Mouse (Mus musculus) kidney, adult 11 months (tissue): ENCODE data around the gene Defb23.
"Not testable (repeated sequence)": the region's sequence is repeated elsewhere in the genome, so short reads cannot be mapped to it uniquely, and the experiment has no call there.

Experiments used
- DNase-seq: peaks from one replicate; pipeline ENCODE4 v3.0.0; 2022

Defb23 gene

GRCm38 (mm10) chr2:152436983-152437860, 27.2 kb downstream of the Defb23 start:
- DNase-seq, result peak; percentile 68

DNA sequence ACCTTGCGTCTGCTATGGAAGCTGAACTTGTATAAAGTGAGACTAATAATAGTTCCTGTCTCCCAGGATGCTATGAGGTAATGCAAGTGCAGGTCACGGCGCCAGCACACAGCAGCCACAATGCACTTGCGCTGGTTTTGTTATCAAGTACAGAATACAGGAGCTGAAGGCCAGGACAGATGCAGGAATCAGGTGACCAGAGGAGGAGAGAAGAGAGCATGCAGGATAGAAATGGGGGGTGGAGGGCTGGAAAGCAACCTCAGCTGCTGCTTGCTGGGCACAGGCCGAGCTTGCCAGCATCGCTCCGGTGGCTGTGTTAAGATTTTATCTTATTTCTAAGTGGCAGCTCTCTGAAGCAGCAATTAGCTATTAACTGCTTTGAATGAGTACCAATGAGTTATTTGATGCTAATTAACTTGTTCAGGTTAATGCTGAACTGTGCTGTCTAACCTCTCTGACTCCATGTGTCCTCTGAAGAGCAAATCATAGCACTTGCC, 28.0 kb downstream of the Defb23 start:
- peak; percentile 58 for DNase-seq

DNA sequence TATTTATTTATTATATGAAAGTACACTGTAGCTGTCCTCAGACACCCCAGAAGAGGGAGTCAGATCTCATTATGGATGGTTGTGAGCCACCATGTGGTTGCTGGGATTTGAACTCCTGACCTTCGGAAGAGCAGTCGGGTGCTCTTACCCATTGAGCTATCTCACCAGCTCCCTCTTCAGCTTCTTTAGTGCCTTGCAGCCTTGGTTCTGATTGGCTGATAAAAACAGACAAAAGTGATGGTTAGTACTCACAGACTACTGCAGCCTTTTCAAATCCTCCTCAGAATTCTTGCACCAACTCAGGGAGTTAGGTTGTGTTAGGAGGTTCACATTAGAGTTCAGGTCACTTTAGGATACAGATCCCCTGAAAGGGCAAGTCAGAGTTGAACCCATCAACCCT, 35.9 kb downstream of the Defb23 start:
- DNase-seq, result not testable (repeated sequence)

DNA sequence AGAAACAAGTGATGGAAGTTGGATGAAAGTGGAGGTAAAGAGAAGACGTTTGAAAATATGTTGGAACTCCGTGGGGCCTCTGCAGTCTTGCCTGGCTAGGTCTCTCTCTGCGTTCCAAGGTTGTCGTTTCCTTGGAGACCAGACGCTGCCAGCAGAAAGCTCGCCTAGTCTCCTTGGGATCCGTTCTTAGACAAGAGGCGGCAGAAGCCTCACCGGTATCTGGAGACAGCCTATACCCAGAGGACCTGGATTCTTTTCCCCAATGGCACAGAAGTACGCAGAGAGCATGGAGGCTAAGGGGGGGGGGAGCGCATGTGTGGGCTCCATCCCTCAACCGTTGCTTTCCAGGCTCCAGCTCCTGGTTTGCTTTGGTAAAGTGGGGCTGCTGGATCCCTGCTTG, 36.9 kb downstream of the Defb23 start:
- no peak for DNase-seq

GRCm38 (mm10) chr2:152415786-152416185, 48.6 kb downstream of the Defb23 start:
- DNase-seq, result no peak

DNA sequence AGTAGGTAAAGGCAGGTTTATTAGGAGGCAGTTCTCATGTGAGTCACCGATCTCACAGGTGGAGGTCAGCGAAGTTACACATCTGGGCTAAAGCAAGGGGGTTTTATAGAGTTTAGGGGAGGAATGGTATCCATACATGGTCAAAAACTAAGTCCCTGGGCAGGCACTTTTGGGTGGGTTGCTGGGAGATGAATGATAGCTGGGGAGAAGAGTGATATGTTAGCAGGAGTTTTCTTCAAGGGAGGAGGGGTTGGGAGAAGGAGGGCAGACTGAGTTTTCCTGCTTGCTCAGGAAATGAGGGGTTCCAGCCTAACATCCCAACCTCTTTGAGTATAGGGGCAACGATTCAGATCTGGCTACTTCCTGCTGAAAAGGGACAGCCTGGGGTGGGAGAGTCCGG, 49.1 kb downstream of the Defb23 start, which contains the start of gene 6820408C15Rik:
Gene 6820408C15Rik (plus strand): TSS at position 301 of the 400 bp plus-strand sequence.
- no peak for DNase-seq

- peak; percentile 88 for DNase-seq
These were observed 49.7 kb downstream of the Defb23 start, which contains the start of gene Zcchc3 for GRCm38 (mm10) chr2:152414591-152415165. TSS of gene Zcchc3 (minus strand) at chr2:152415027.

DNA sequence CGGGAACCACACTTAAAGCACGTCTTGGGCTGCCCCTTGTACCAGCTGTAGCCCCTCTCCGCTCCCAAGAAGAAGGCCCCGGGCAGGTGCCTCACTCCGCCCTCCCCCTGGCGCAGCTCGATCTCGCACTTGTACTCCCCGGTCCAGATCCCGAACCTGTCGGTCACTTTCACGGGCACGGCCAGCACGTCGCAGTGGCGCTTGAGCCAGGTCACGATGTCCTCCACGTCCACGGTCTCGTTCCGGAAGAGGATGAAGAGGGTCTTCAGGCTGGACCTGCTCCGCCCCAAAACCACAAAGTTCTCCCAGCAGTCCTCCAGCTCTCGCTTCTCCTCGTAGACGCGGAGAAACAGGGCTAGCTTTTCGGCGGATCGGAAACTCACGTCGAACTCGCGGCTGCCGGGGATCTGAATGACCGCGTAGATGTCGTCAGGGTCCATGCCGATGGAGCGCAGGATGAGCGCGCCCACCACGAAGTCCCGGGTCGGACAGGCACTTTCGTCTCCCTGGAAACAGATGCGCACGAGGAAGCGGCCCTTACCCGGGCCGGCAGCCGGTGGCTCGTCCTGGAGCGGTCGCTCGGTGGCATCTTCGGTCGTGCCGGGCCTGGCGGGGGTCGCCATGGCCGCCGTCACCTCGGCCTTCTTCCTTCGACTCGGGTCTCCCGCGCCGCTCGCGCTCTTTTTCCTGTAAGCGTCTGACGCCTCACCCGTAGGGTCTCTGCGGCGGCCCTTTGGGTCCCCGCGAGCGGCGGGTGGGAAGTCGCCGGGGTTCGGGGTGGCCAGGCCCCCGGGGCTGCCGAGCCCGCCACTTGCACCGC, 50.4 kb downstream of the Defb23 start:
- DNase-seq, result no peak

- DNase-seq, result peak; percentile 57
These were observed 51.2 kb downstream of the Defb23 start for GRCm38 (mm10) chr2:152413158-152413764.

GRCm38 (mm10) chr2:152412526-152413157, 51.8 kb downstream of the Defb23 start:
- no peak for DNase-seq

DNA sequence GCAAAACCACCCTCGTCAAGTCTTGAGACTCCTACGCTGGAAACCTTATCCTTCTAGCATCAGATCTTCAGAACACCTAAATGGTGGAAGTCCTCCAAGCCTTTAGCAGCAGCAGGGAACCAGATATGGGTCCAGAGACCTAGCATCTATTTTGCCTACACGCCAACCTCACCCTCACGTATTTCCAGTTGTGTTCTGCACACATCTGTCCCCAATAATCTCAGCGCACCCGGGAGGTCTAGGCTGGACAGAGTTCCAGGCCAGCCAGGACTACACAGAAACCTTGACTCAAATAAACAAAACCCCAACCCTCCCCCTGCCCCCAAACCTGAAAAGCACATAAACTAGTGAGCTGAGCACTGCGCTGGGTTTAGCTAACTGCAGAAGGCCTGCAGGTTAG, 52.9 kb downstream of the Defb23 start:
- DNase-seq, result no peak

GRCm38 (mm10) chr2:152410971-152411371, 53.4 kb downstream of the Defb23 start:
- DNase-seq, result peak; percentile 74

- DNase-seq, result no peak
These were observed 54.6 kb downstream of the Defb23 start for GRCm38 (mm10) chr2:152409781-152410180.
